Mouse (Mus musculus) layer of hippocampus, postnatal 14 days (tissue): ENCODE data around the gene Dhrs13. TPM values are rescaled to one million over a fixed set of nuclear protein-coding genes. Genes with fewer than 3 reads are reported as not detected.

Source experiments
- DNase-seq, 2 experiments: peaks; one replicate each; pipeline ENCODE4 v3.0.0; 2021 to 2022; ENCODE audit warnings: low spot score in 2 of 2, mixed read lengths in 1 of 2
- long read RNA-seq, 2 experiments: library from polyadenylated mRNA; stranded (forward); transcript quantifications; one replicate each; pipeline ENCODE4 v2.0.0; 2021
- total RNA-seq, 2 experiments: library from RNA; stranded (reverse); gene quantifications; 2 replicates each; pipeline ENCODE4 v1.2.3; 2021

The Dhrs13 gene
- total RNA-seq, result 10 to 100 TPM; 11.2 to 11.3 TPM
- long read RNA-seq, experiment 1, transcript Dhrs13-201 (5 exons, 1,779 nt), result major isoform, 8 of 11 reads
- long read RNA-seq, experiment 1, partial matches to known transcripts, result 0 of 11 reads
- long read RNA-seq, experiment 1, other reads (novel, unspliced or antisense), result 1 of 11 reads
- long read RNA-seq, experiment 2, transcript Dhrs13-201 (5 exons, 1,779 nt), result major isoform, 10 of 18 reads
- long read RNA-seq, experiment 2, transcript Dhrs13-203 (4 exons, 1,791 nt), result minor isoform, 6 of 18 reads
- long read RNA-seq, experiment 2, partial matches to known transcripts, result 2 of 18 reads
- long read RNA-seq, experiment 2, other reads (novel, unspliced or antisense), result 0 of 18 reads

GRCm38 (mm10) chr11:78031947-78032808, at the start of gene Dhrs13:
TSS of gene Dhrs13 (plus strand) at chr11:78032280.
- peak; percentile 89 for DNase-seq

- peak; percentile 99 to 100 for DNase-seq
Observed at GRCm38 (mm10) chr11:77982441-77982905, 49.6 kb upstream of the Dhrs13 start, which contains the start of gene Phf12. TSS of gene Phf12 (plus strand) at chr11:77982754.

- peak; percentile 45 to 66 for DNase-seq
Observed at GRCm38 (mm10) chr11:77983191-77983936, 48.7 kb upstream of the Dhrs13 start.

GRCm38 (mm10) chr11:77983937-77984835, 47.9 kb upstream of the Dhrs13 start:
- DNase-seq, result peak; percentile 55 to 65

GRCm38 (mm10) chr11:77984836-77985231, 47.2 kb upstream of the Dhrs13 start:
- DNase-seq, result peak in 1 of 2 experiments; percentile 65

GRCm38 (mm10) chr11:77985541-77986065, 46.5 kb upstream of the Dhrs13 start:
- DNase-seq, result no peak

GRCm38 (mm10) chr11:77989071-77989690, 42.9 kb upstream of the Dhrs13 start:
- no peak for DNase-seq

GRCm38 (mm10) chr11:77995556-77995955, 36.5 kb upstream of the Dhrs13 start:
- no peak for DNase-seq

GRCm38 (mm10) chr11:78006446-78006845, 25.6 kb upstream of the Dhrs13 start:
- no peak for DNase-seq

- peak; percentile 66 to 77 for DNase-seq
Observed at GRCm38 (mm10) chr11:78019676-78020075, 12.4 kb upstream of the Dhrs13 start.

- no peak for DNase-seq
Observed at GRCm38 (mm10) chr11:78023607-78024006, 8.5 kb upstream of the Dhrs13 start.

GRCm38 (mm10) chr11:78029240-78029639, 2.8 kb upstream of the Dhrs13 start:
- no peak for DNase-seq

- DNase-seq, result no peak
Observed at GRCm38 (mm10) chr11:78030600-78030999, 1.5 kb upstream of the Dhrs13 start.

GRCm38 (mm10) chr11:78031389-78031788, 691 bp upstream of the Dhrs13 start:
- no peak for DNase-seq

- DNase-seq, result no peak
Observed at GRCm38 (mm10) chr11:78032809-78033195, 722 bp downstream of the Dhrs13 start.

- no peak for DNase-seq
Observed at GRCm38 (mm10) chr11:78033931-78034617, 2.0 kb downstream of the Dhrs13 start.

- no peak for DNase-seq
Observed at GRCm38 (mm10) chr11:78036791-78037190, 4.7 kb downstream of the Dhrs13 start.

- DNase-seq, result peak; percentile 22 to 41
Observed at GRCm38 (mm10) chr11:78037831-78038752, 6.0 kb downstream of the Dhrs13 start, which contains the start of gene Flot2. TSS of gene Flot2 (plus strand) at chr11:78037931.
